Mouse (Mus musculus) hindlimb bud, embryonic 11.5 days (tissue): ENCODE results near the gene Mcam.

Experiments used
- DNase-seq: peaks from one replicate; pipeline ENCODE4 v3.0.0-alpha.2; 2012; ENCODE audit warnings: low read depth, low spot score; ENCODE audit errors: extremely low spot score

The Mcam gene

DNA sequence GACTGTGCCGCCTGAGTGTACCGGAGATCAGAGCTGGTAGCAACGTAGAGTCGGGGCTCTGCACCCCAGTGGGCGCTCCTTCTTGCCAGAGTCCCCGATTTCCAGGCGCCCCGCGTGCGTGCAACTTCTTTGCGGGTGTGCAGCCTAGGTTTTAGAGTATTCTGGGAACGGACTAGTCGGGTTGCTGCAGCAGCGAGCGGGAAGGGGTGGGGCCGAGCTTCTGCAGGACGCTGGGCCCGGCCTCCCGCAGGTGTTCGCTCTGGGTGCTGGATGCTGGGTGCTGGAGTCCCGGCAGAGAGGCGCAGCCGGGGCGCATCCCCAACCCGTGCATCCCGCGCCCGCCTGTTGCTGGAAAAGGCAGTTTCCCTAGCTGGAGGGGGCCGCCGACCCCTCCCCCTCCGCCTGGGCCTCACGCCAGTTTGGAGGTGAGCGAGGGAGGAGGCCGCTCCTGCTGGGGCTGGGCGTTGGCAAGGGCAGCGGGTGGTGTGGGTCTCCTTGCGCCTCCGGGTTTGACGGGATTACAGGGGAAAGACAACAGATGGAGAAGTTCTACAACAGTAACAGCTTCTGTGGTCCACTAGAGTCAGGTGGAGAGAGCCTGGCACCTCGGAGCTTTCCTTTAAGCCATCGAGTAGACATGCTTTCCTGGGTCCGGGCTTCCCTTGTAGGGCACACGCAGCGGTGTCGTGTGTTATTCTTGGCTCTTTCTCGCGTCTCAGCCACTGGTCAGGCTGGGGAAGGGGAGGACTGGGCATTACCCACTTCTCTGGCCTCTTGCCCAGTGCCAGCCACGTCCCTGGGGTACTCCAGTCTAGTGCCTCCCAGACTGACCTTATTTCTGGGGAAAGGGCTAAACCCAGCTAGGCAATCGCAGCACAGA lies 822 bp downstream of the Mcam start:
- DNase-seq = no peak

DNA sequence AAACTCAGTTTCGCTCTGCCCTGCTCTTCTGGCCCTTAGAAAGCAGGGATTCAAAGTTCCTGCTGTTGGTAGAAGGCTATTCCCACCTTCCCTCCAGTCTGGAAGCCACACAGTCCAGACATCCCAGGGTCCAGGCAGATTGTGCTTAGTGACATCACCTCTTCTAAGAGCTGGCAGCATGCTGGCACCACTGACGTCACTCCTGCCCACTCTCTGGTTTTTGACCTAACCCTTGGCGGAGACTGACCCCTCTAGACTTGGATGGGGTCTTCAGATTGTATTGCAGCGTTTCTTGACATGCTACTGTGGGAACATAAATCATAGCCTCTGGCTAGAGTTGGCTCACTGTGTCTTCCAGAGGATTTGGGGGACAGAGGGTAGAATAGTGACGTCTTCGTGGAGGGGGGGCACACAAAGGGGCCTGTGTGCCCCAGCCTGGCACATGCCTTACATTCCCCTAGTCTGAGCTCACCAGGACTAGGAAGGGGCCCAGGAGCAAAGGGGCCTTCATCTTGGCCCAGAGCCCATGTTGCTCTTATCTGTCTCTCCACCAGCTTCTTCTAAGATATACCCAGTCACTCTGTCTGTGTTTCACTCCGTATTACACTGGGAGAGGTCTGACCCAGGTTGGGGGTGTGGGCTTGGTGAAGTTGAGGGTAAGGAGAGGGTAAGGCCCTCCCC lies 1.6 kb downstream of the Mcam start:
- DNase-seq = no peak

DNA sequence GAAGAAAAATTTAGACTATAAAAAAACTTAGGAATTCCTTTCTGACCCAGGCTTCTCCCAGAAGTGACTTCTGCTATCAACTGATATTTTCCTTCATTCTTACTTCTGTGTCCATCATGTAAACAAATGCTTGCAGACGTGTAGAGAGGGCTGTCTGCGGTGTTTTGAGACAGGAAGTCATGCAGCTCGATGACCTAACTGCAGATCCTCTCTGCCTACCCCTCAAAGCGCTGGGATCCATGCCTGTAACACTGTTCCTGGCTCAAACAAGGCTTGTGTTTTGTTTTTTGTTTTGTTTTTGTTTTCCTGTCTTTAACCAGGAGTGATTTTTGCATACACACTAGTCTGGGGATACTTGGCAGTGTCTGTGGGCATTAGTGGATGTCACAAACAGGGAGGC lies 3.6 kb downstream of the Mcam start:
- DNase-seq = no peak

DNA sequence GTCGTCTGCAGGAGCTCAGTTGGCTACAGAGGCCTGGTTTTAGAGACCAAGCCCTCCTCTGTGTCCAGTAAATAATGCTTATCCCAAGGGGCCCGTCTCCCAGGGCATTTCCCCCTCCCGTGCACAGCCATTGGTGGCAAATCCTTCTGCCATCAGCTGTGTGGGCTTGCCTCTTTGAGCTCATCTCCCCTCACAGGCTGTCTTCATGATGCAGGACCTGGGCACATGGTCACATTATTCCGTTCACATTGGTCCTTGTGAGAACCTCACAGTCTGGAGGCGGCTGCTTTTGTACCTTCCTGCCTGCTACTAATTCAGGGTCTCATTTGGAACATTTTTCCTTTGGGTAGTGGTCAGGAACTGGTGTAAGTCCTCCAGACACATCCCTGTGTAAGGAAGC lies 7.7 kb downstream of the Mcam start:
- DNase-seq = no peak

DNA sequence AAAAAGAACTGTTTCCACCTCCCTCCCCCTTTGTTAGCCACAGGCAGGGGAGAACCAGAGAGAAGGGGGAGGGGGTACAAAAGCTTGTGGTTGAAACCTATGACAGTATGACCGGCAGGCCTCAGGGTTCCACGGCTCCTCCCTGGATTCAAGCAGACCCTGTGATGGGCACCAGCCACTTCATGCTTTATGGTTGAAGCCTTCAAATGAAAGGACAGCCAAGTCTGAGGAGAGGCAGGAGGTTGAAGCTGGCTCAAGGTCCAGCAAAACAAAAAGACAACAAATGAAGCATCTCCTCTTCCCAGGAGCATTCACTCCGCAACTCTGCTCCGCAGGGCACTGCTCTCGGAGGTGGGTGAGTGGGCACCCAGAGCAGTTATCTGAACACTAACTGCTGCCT lies 9.2 kb downstream of the Mcam start:
- DNase-seq = no peak

DNA sequence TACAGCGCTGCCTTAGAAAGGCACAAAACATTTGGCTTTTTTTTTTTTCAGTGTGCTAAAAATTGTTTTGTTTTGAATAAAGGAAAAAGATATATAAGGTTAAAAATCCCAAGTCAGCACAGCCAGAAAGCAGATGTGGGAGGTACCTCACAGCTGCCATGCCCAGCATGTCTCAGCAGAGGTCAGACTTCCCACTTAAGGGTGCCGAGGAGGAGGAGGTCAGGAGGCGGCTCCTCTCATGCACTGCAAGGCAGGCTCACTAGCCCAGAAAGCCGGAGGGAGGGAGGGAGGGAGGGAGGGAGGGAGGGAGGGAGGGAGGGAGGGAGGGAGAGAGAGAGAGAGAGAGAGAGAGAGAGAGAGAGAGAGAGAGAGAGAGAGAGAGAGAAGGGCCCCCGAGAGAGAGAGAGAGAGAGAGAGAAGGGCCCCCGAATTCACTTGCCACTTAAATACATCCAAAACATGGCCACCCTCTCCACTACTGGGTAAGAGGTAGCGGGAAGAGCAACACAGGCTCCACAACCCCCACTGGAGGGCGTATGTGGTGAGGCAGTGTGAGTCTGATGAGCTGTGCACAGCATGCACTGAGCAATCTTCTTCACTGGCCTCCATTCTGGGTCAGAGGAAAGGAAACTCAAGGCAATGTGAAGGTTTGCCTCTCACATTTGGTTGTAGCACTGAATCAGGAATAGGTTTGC lies 9.9 kb downstream of the Mcam start:
- DNase-seq = no peak

DNA sequence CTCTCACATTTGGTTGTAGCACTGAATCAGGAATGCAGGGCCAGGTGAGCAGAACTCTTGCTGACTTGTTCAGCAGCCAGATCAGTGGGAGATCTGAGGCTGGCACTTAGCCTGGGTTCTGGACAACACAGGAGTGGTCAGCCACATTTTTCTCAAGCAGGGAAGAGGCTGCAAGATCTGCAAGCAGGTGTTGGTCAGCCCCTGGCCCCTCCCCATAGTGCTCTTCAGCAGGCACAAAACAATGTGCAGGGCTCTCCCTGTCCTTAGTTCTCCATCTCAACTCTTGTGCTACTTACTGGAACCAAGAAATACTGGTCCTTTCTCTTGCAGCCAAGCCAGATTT lies 10.4 kb downstream of the Mcam start:
- no peak for DNase-seq

DNA sequence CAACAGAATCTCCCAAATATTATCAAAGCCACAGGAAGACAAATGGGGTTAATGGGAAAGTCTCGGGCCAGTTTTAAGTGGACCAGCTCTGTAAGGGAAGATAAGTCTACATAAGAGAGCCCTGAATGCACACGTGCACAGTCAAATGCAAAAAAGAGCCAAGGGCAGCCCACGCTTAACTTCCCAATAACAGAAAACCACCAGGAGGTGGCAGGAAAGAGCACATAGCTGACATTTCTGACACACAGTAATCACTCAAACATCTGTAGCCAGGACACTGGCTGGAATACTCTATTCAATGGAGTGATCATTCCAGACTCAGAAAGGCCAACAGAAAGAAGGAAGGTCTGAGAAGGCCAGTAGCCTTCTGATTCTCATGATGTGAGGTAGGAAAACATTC lies 13.0 kb downstream of the Mcam start:
- no peak for DNase-seq

DNA sequence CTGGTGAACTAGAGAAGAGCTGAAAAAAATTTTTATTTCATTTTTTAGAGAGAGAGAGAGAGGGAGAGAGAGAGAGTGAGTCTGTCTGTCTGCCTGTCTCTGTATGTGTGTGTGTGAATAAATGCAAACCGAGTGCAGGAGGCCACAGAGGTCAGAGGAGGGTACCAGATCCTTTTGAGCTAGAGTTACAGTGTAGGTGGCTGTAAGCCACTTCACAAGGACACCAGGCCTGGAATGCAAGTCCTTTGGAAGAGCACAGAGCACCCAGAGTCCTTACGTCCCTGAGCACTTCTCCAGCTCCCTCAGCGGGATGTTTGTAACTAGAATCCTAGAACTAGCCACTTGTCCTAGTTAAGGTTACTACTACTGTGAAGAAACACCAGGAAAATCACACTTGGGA lies 25.6 kb downstream of the Mcam start:
- DNase-seq = no peak

DNA sequence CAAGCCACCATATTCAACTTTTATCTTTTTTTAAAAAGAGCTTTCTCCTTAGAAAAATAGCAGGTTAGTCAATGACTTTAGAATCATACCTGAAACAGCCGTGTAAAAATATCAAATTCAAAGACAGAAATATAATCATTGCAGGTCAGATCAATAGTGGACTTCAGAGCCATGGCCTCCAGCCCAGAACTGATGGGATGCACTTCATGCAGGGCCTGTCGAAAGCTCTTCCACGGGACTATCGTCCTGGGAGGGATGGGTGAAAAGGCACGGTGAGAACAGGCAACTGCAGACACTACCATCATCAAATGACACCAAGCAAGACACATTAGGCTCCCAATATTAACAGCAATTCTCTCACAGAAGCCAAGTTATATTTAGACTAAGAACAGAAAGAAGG lies 34.7 kb downstream of the Mcam start:
- no peak for DNase-seq

DNA sequence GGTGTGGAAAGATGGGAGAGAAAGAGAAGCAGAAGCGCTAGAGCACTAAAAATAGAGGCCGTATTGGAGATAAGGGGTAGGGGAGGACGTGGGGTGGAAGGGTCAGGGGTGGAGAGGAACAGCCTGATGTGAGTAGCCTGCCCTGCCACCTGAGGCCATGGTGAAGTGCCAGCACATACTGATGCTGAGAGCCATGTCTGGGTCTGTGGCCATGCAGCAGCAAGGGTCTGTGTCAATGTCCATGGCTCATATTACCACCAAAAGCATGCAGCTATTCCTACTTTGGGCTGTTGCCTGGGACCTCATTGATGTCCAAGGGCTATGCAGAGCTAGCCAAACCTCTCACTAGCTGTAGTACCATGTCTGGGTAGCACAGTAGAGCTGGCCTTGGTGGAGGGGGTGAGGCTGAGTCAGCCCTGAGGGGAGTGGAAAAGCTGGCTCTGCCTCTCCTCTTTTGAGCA lies 36.5 kb downstream of the Mcam start:
- no peak for DNase-seq

DNA sequence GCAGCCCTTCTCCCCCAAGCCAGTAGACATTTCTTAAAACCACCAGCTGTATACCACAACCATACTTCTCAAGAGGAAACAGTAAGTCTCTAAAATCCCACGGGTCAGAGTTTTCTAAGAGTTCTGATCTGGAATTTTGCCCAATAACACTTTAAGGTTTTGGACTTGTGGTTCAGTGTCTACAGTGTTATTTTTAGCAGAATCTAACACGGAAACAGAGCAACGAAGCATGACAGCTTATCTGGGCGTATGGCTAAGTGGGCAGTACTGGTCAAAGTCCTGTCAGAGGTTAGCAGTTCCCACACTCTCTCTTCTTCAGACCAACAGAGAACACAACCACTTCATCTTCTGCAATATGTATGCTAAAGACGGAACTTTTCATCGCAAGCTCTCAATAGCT lies 41.3 kb downstream of the Mcam start:
- DNase-seq = no peak

DNA sequence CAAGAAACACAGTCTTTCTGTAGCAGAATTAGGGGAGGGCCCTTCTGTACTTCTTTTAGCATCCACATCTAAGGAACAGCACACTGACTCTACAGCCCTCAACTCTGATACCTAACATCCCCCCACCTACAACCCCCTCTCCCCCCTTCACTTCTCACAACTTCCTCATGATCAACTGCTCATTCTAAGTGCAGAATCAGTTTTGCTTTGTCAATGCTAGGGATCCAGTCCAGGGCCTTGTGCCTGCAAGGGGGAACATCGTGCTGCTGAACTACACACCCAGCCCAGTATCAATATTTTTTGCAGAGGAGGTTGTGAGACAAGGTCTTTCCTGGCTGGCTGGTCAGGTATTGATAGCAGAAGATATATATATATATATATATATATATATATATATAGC lies 41.7 kb downstream of the Mcam start:
- DNase-seq = no peak

DNA sequence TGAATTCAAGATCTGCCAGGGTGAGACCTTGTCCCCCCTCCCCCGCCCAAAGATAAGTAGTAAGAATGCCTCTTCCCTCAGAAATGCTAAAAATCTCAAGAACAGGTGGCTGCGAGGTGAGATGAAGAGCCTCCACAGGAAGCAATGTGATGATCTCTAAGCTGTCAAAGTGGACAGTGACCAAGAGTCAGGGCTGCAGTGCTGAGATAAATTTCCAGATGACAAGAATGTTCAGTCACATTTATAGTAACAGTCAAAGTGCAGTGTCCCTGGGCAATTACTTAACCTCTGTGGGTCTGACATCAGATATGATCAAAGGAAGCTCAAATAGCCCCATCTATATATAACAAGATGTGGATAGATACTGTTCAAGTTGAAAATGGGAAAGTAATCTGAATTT lies 43.1 kb downstream of the Mcam start:
- DNase-seq = no peak

DNA sequence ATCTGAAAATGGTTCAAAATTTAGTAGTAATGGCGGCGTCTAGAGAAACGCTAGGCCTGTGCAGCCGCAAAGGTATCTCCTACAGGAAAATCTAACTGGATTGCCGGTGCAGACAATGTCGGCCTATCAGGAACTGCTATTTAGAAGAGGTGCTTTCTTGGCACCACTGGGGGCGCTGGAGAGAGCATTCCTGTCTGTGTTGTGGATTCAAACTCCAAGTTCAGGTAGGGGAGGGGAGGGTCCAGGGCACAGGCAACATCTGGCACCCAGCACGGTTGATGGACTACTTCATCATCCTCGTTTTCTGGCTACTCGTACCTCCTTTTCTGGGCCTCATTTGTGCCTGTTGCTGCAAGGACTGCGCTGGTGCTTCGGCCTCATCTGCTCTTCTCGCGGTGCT lies 44.1 kb downstream of the Mcam start:
- DNase-seq = peak; percentile 3

DNA sequence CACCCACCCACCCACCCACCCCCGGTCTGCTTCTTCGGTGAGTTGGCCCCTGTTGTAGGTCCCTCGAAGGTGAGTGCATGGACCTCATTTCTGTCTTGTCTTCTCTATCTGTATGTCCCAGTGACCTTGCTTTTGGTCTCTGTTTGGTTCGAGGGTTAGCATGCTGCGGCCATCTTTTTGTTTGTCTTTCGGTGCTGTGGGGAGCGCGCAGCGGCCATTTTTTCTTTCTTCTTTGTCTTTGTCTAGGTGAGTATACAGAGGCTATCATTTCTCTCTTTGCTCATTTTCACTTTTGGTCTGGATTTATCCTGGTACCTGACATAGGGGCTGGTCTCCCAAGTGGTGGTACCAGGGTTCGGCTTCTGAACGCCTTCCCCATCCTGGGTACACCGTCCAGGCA lies 44.5 kb downstream of the Mcam start:
- no peak for DNase-seq

DNA sequence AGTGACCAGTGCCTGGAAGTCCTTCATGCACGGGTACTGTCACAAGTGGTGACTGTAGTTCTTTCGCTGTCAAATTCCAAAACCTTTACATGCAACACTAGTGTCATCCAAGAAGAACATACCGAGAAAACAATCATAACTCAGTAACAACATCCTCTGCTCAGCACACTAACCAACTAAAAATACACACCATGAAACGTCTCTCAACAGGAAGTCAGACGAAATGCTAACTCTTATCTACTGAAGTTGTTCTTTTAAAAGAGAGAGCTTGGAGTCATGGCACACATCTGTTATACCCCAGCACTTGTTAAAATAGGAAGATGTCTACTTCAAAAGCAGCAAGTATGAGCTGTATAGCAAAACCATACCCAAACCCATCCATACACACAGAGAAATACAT lies 47.3 kb downstream of the Mcam start:
- no peak for DNase-seq

DNA sequence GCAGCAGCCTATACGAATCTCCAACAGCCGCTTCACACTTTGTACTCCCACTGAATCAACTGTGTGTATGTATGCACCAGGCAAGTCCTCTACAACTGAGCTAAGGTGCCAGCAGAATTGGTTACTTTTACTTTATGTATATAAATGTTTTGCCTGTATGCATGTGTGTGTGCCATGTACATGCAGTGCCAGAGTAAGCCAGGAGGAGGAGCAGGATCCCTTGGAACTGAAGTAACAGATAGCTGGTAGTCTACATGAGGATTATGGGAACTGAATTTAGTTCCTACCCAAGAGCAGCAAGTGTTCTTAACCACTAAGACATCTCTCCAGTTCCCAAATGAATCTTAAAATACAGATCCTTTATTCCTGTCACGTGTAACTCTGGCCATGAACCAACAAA lies 48.0 kb downstream of the Mcam start:
- DNase-seq = no peak

DNA sequence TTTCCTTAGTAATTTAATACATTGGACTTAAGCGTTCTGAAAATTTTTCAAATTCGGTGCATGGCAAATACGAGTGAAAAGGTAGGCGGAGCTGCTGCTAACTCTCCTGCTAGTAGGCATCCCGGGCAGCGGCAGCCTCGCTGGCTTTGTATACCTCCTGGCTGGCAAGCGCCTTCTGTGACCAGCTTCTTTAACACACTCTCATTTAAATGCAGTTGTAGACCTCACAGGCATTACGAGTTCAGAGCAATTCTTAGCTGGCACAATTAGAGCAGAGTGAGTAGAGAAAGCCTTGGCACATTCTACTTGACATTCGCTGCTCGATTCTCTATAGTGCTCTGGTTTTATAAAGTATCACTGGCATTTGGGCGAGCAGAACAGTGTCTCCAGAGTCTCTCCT lies 54.0 kb downstream of the Mcam start:
- DNase-seq = no peak

DNA sequence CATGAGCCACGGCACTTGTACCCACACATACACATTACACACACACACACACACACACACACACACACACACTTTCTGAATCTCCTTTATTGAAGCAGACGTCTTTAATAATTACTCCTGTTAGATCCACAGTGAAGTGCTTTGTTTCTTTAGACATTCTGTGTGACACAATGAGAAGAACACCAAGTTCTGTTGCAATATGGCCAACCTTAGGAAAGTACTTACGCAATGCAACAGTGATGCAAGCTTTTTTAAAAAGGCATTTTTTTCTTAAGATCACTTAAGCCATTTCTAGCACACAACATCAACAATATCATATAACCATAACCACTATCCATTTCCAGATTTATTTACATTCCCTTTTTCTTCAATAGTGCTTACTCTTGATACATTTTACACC lies 56.9 kb downstream of the Mcam start:
- DNase-seq = no peak

DNA sequence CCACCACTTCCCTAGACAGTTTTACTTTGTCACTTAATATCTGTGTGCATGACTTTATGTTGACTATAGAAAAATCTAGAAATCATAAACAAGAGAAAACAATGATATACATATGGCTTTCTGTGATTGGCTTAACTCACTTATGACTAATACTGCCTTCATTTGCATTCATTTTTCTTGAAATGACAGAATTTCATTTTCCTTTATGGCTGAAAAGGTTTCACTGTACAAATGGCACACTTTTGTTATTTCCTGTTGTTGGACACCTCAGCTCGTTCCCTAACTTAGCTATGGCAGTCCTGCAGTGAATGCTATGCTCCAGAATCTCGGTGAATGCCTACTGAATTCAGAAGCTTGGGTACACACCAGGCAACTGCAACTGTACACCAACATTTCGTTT lies 58.0 kb downstream of the Mcam start:
- DNase-seq = no peak
